ENCODE assay signal across 8 mouse cellular contexts in genomic region chr12:69556221-69556861, GRCm38 (mm10). TPM values are rescaled to one million over a fixed set of nuclear protein-coding genes. Genes with fewer than 3 reads are reported as not detected.
A peak's percentile ranks its signal among the peaks of the same experiment; 100 is the strongest.
DNase-seq lines count a peak whose midpoint lies in the region; ATAC-seq and TF ChIP-seq lines count a peak whose summit lies in the region.

No protein-coding gene starts in this region.

- no peaks in the 10 kb centered on the region for H3K79me3 ChIP-seq in C2C12 (ENCODE audit: low read depth)

- no peak overlapping the region for H3K4me2 ChIP-seq in hindbrain, embryonic 16.5 days (ENCODE audit: low read length)

- no peak overlapping the region for H3K9ac ChIP-seq in hindbrain, embryonic 16.5 days (ENCODE audit: low read depth, low read length)

- TF ChIP-seq POLR2A in lung, adult 2 months (IDR thresholded peaks at IDR 0.05; ENCODE audit: borderline replicate concordance, extremely low read depth, low read depth, low read length) = no peak

- no peak overlapping the region for H3K4me3 ChIP-seq in C2C12 (ENCODE audit: insufficient read depth, poor library complexity, severe bottlenecking)
- no peak overlapping the region for H3K4me3 ChIP-seq in hindbrain, embryonic 16.5 days (ENCODE audit: low read length)
- H3K4me3 ChIP-seq in lung, adult 2 months (replicated peaks; ENCODE audit: extremely low read depth, low read depth, low read length) = no peak overlapping the region

- DNase-seq in NIH3T3 (ENCODE audit: low read depth) = peak; percentile 32
- DNase-seq in lung, adult 2 months = peak; percentile 28
- DNase-seq in frontal cortex, postnatal 36 days (ENCODE audit: low spot score in 2 of 2) = no peak
- DNase-seq in gastrocnemius, postnatal 4 days (ENCODE audit: low spot score in 2 of 2) = no peak
- DNase-seq in c-Kit-positive CD71-positive TER-119-positive erythroid progenitor cells, embryonic 14.5 days (ENCODE audit: low spot score) = no peak

- H3K4me1 ChIP-seq in hindbrain, embryonic 16.5 days (ENCODE audit: control insufficient read depth, insufficient read depth, low read depth, low read length) = no peaks in the 10 kb centered on the region
- H3K4me1 ChIP-seq in lung, adult 2 months (ENCODE audit: control insufficient read depth, insufficient read depth, low read length) = no peaks in the 10 kb centered on the region; the same call in 1 of the 2 replicates

- WGBS in hindbrain, embryonic 16.5 days = 54% methylated on average over 6 of the region's 6 CpGs
- 62% methylated on average over 6 of the region's 6 CpGs for WGBS in lung, adult 2 months

- H3K9me3 ChIP-seq in hindbrain, embryonic 16.5 days (ENCODE audit: control insufficient read depth, low read length) = no peaks in the 10 kb centered on the region

- 0 out of 2 replicates have a peak overlapping the region, but pooled peaks have one; percentile 45 for H3K27ac ChIP-seq in hindbrain, embryonic 16.5 days (ENCODE audit: low read depth, low read length)

- H3K27me3 ChIP-seq in C2C12 (ENCODE audit: control insufficient read depth, insufficient read depth, insufficient read length) = no peaks in the 10 kb centered on the region
- no peaks in the 10 kb centered on the region for H3K27me3 ChIP-seq in hindbrain, embryonic 16.5 days (replicated peaks; ENCODE audit: control insufficient read depth, insufficient read depth, low read length)

- no peaks in the 10 kb centered on the region for H3K79me2 ChIP-seq in C2C12 (ENCODE audit: control insufficient read depth, insufficient read depth)

- ATAC-seq in hindbrain, embryonic 16.5 days = peak; percentile 64; the same call in 1 of the 2 replicates
- ATAC-seq in inflammation-experienced regulatory T-cells, adult 6 months = no peak

- TF ChIP-seq CTCF in C2C12 (IDR thresholded peaks at IDR 0.05; ENCODE audit: control insufficient read depth, insufficient read depth, insufficient read length) = no peak
- TF ChIP-seq CTCF in lung, adult 2 months (IDR thresholded peaks at IDR 0.05; ENCODE audit: insufficient read depth, low read length) = no peak

- no peaks in the 10 kb centered on the region for H3K36me3 ChIP-seq in C2C12 (ENCODE audit: control insufficient read depth, insufficient read depth)
- no peaks in the 10 kb centered on the region for H3K36me3 ChIP-seq in hindbrain, embryonic 16.5 days (ENCODE audit: control insufficient read depth, insufficient read depth, low read length)

- peak overlapping the region; percentile 55 for H3ac ChIP-seq in C2C12 (ENCODE audit: control insufficient read depth, insufficient read length, low read depth)

TF ChIP-seq in C2C12, 6 proteins besides CTCF, POLR2A, EP300 and RAD21:
- no peak for TF ChIP-seq USF1 (IDR thresholded peaks at IDR 0.05; ENCODE audit: low read depth)
- no peak for TF ChIP-seq CEBPB (IDR thresholded peaks at IDR 0.05; ENCODE audit: low read depth)
- no peak for TF ChIP-seq MYOG (IDR thresholded peaks at IDR 0.05; ENCODE audit: control insufficient read depth, extremely low read depth, insufficient read length)
- no peak for TF ChIP-seq MYOD1 (IDR thresholded peaks at IDR 0.05; ENCODE audit: control insufficient read depth, insufficient read length, low read depth)
- no peak for TF ChIP-seq FOSL1 (IDR thresholded peaks at IDR 0.05; ENCODE audit: insufficient read depth, low read length, poor library complexity, severe bottlenecking)
- no peak for TF ChIP-seq MAX (IDR thresholded peaks at IDR 0.05)

RNA-seq across cellular contexts. Expression of gene Vcpkmt, which starts 26.5 kb away (rescaled TPM):
- 26.7 TPM for polyA plus RNA-seq in C2C12 (2012; fragmentation: generic; extraction: Trizol)
- 25.5 and 30.6 TPM in 2 replicates for polyA plus RNA-seq in hindbrain, embryonic 16.5 days (2015; fragmentation: Nextera tagmentation; extraction: Ambion mirVana)
- 7.3 and 11.3 TPM in 2 replicates for polyA plus RNA-seq in lung, adult 2 months (2012; rRNA removed)
- total RNA-seq in gastrocnemius, postnatal 4 days (2021) = 1 to 10 TPM; 4.9 to 7.2 TPM
- 10 to 100 TPM; 12.5 to 22.1 (median 14.0) TPM for polyA plus RNA-seq in inflammation-experienced regulatory T-cells, adult 6 months (2017; shearing (Covaris generic))

Comparison
In these comparisons a context has a peak if more than half of its experiments do, and no peak if none do; other contexts are left out.
1. DNase-seq: peak in NIH3T3 (single experiment) and lung, adult 2 months (single experiment); none in frontal cortex, postnatal 36 days (0 of 2), gastrocnemius, postnatal 4 days (0 of 2) and c-Kit-positive CD71-positive TER-119-positive erythroid progenitor cells, embryonic 14.5 days (single experiment).